Mouse (Mus musculus): Measurements from ENCODE around the gene Prdm10. TPM values are rescaled to one million over a fixed set of nuclear protein-coding genes. Genes with fewer than 3 reads are reported as not detected.

Prdm10 gene
- total and polyA plus RNA-seq, 3 experiments, result 4.8 to 5.4 (median 5.1) TPM

DNA sequence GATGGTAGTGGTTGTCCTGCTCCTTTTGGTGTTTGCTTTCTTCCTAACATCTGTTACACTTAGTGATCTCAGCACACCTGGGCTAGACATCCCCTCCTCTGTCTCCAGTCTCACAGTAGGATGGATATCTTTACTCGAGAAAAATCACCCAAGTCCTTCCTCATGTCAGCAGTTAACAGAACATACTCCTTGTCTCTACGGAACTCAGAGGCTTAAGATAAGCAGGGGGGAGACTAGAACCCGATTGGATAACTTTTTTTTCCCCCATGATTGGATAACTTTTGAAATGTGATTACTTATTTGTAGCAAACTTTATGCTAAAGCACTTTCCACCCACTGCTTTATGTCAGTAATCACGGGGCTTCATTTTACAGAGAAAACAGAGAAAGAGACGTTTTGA, 28.7 kb downstream of the Prdm10 start:
- 61% methylated on average over 5 of the region's 5 CpGs for WGBS
- DNase-seq, result no peak
- intact Hi-C loops (cut with DNase I), result no loop called here
- peaks cover 3% of the 10 kb centered on the region for H3K4me1 ChIP-seq (ENCODE audit: control insufficient read depth, insufficient read depth, low read length)
- H3K4me3 ChIP-seq, result no peak overlapping the region
- H3K27ac ChIP-seq, result no peak overlapping the region
- H3K27me3 ChIP-seq (ENCODE audit: control insufficient read depth, insufficient read depth, low read length), result no peaks in the 10 kb centered on the region
- no peak for TF ChIP-seq EP300 (IDR thresholded peaks at IDR 0.05; ENCODE audit: insufficient read depth, low read depth, low read length)
- TF ChIP-seq POLR2A (IDR thresholded peaks at IDR 0.05; ENCODE audit: insufficient read depth, low read depth, low read length), result no peak
- no peak for TF ChIP-seq CTCF (IDR thresholded peaks at IDR 0.05)
- H3K36me3 ChIP-seq (ENCODE audit: control insufficient read depth, insufficient read depth, low read length), result no peaks in the 10 kb centered on the region
- no peaks in the 10 kb centered on the region for H3K79me2 ChIP-seq (replicated peaks; ENCODE audit: control insufficient read depth, insufficient read depth, low read length)
- H3K9ac ChIP-seq (ENCODE audit: low read depth, low read length), result no peak overlapping the region

GRCm38 (mm10) chr9:31310662-31311061, 30.3 kb downstream of the Prdm10 start:
- H3K79me2 ChIP-seq (replicated peaks; ENCODE audit: control insufficient read depth, insufficient read depth, low read length), result no peaks in the 10 kb centered on the region
- 80% methylated on average over 4 of the region's 4 CpGs for WGBS
- H3K4me1 ChIP-seq (ENCODE audit: control insufficient read depth, insufficient read depth, low read length), result peaks cover 3% of the 10 kb centered on the region
- no peaks in the 10 kb centered on the region for H3K27me3 ChIP-seq (ENCODE audit: control insufficient read depth, insufficient read depth, low read length)
- no peak for DNase-seq
- no peaks in the 10 kb centered on the region for H3K36me3 ChIP-seq (ENCODE audit: control insufficient read depth, insufficient read depth, low read length)
- H3K9ac ChIP-seq (ENCODE audit: low read depth, low read length), result no peak overlapping the region
- H3K27ac ChIP-seq, result no peak overlapping the region
- H3K4me3 ChIP-seq, result no peak overlapping the region
- no peak for TF ChIP-seq EP300 (IDR thresholded peaks at IDR 0.05; ENCODE audit: insufficient read depth, low read depth, low read length)
- TF ChIP-seq CTCF (IDR thresholded peaks at IDR 0.05), result no peak
- TF ChIP-seq POLR2A (IDR thresholded peaks at IDR 0.05; ENCODE audit: insufficient read depth, low read depth, low read length), result no peak
- intact Hi-C loops (cut with DNase I), result no loop called here

DNA sequence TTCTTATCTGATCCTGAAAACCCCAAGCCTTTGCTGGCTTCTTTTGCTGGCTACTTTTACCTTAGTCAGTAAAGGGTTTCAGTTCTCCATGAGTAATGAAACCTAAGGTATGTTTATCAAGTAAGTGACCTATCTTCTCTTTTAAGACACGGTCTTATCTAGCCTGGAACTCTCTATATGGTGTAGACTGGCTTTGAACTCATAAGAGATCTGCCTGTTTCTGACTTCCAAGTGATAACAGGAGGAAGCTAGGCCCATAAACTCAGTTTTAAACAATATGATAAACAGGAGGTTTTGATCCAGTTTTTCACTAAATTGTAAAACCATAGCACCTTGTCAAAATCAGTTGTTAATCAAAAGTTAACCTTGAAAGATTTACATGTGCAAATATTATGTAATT, 33.5 kb downstream of the Prdm10 start:
- H3K4me3 ChIP-seq, result no peak overlapping the region
- TF ChIP-seq EP300 (IDR thresholded peaks at IDR 0.05; ENCODE audit: insufficient read depth, low read depth, low read length) (no peak), POLR2A (IDR thresholded peaks at IDR 0.05; ENCODE audit: insufficient read depth, low read depth, low read length) (no peak), CTCF (IDR thresholded peaks at IDR 0.05) (no peak)
- WGBS, result 67% methylated on average over 1 of the region's 1 CpGs
- no peaks in the 10 kb centered on the region for H3K79me2 ChIP-seq (replicated peaks; ENCODE audit: control insufficient read depth, insufficient read depth, low read length)
- H3K27ac ChIP-seq, result no peak overlapping the region
- H3K4me1 ChIP-seq (ENCODE audit: control insufficient read depth, insufficient read depth, low read length), result no peaks in the 10 kb centered on the region
- H3K9ac ChIP-seq (ENCODE audit: low read depth, low read length), result no peak overlapping the region
- no peaks in the 10 kb centered on the region for H3K36me3 ChIP-seq (ENCODE audit: control insufficient read depth, insufficient read depth, low read length)
- no peak for DNase-seq
- H3K27me3 ChIP-seq (ENCODE audit: control insufficient read depth, insufficient read depth, low read length), result no peaks in the 10 kb centered on the region
- intact Hi-C loops (cut with DNase I), result no loop called here

GRCm38 (mm10) chr9:31315983-31316382, 35.6 kb downstream of the Prdm10 start:
- Histone ChIP-seq H3K4me1 (ENCODE audit: control insufficient read depth, insufficient read depth, low read length) (no peaks in the 10 kb centered on the region; the same call in 1 of the 2 replicates), H3K79me2 (replicated peaks; ENCODE audit: control insufficient read depth, insufficient read depth, low read length) (no peaks in the 10 kb centered on the region), H3K36me3 (ENCODE audit: control insufficient read depth, insufficient read depth, low read length) (no peaks in the 10 kb centered on the region), H3K9ac (ENCODE audit: low read depth, low read length) (no peak overlapping the region), H3K27me3 (ENCODE audit: control insufficient read depth, insufficient read depth, low read length) (no peaks in the 10 kb centered on the region), H3K27ac (no peak overlapping the region), H3K4me3 (no peak overlapping the region)
- no peak for DNase-seq
- TF ChIP-seq POLR2A (IDR thresholded peaks at IDR 0.05; ENCODE audit: insufficient read depth, low read depth, low read length) (no peak), CTCF (IDR thresholded peaks at IDR 0.05) (no peak), EP300 (IDR thresholded peaks at IDR 0.05; ENCODE audit: insufficient read depth, low read depth, low read length) (no peak)
- WGBS, result 89% methylated on average over 8 of the region's 8 CpGs
- intact Hi-C loops (cut with DNase I), result no loop called here

DNA sequence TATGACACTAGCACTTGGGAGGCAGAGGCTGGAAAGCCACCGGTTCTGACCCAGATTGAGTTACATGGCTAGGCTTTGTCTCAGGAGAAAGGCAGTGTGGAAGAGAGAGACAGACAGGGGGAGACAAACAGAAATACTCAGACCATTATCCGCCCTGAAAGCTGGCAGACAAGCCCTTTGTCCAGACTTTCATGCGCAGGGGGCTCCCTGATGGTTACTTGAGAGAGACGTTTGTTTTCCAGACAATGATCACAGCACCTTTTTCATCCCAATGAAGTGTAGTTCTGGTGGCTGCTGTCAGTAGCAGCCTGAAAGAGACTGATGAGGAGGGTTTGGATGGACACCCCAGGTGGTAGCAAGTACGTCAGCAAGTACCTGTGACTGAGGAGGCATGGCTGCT, 38.6 kb downstream of the Prdm10 start:
- no peak overlapping the region for H3K27ac ChIP-seq
- no peaks in the 10 kb centered on the region; the same call in 1 of the 2 replicates for H3K4me1 ChIP-seq (ENCODE audit: control insufficient read depth, insufficient read depth, low read length)
- no peak overlapping the region for H3K9ac ChIP-seq (ENCODE audit: low read depth, low read length)
- H3K27me3 ChIP-seq (ENCODE audit: control insufficient read depth, insufficient read depth, low read length), result no peaks in the 10 kb centered on the region
- 84% methylated on average over 5 of the region's 5 CpGs for WGBS
- H3K36me3 ChIP-seq (ENCODE audit: control insufficient read depth, insufficient read depth, low read length), result no peaks in the 10 kb centered on the region
- no peaks in the 10 kb centered on the region for H3K79me2 ChIP-seq (replicated peaks; ENCODE audit: control insufficient read depth, insufficient read depth, low read length)
- TF ChIP-seq EP300 (IDR thresholded peaks at IDR 0.05; ENCODE audit: insufficient read depth, low read depth, low read length) (no peak), CTCF (IDR thresholded peaks at IDR 0.05) (no peak), POLR2A (IDR thresholded peaks at IDR 0.05; ENCODE audit: insufficient read depth, low read depth, low read length) (no peak)
- no peak overlapping the region for H3K4me3 ChIP-seq
- intact Hi-C loops (cut with DNase I), result no loop called here
- no peak for DNase-seq

- no peak for TF ChIP-seq EP300 (IDR thresholded peaks at IDR 0.05; ENCODE audit: insufficient read depth, low read depth, low read length)
- TF ChIP-seq CTCF (IDR thresholded peaks at IDR 0.05), result no peak
- no peak for TF ChIP-seq POLR2A (IDR thresholded peaks at IDR 0.05; ENCODE audit: insufficient read depth, low read depth, low read length)
- Histone ChIP-seq H3K79me2 (replicated peaks; ENCODE audit: control insufficient read depth, insufficient read depth, low read length) (no peaks in the 10 kb centered on the region), H3K9ac (ENCODE audit: low read depth, low read length) (no peak overlapping the region), H3K4me3 (no peak overlapping the region), H3K4me1 (ENCODE audit: control insufficient read depth, insufficient read depth, low read length) (no peaks in the 10 kb centered on the region; the same call in 1 of the 2 replicates), H3K36me3 (ENCODE audit: control insufficient read depth, insufficient read depth, low read length) (no peaks in the 10 kb centered on the region), H3K27me3 (ENCODE audit: control insufficient read depth, insufficient read depth, low read length) (no peaks in the 10 kb centered on the region), H3K27ac (no peak overlapping the region)
- WGBS, result 41% methylated on average over 1 of the region's 1 CpGs
- intact Hi-C loops (cut with DNase I), result no loop called here
- DNase-seq, result no peak
These were observed 40.4 kb downstream of the Prdm10 start for GRCm38 (mm10) chr9:31320734-31321133.

Data from heart, adult 2 months (tissue).